Mouse (Mus musculus): ENCODE data around the gene Pnkp. TPM values are rescaled to one million over a fixed set of nuclear protein-coding genes. Genes with fewer than 3 reads are reported as not detected.

Pnkp gene
- total RNA-seq, 2 experiments from 2014 or later = 25.2 to 30.5 TPM

GRCm38 (mm10) chr7:44893197-44893596 lies 36.3 kb downstream of the Pnkp start:
- ATAC-seq (replicated peaks; ENCODE audit: low FRiP score, low TSS enrichment, poor library complexity, severe bottlenecking) = no peak

GRCm38 (mm10) chr7:44894175-44894574 lies 37.2 kb downstream of the Pnkp start:
- no peak for ATAC-seq (replicated peaks; ENCODE audit: low FRiP score, low TSS enrichment, poor library complexity, severe bottlenecking)

GRCm38 (mm10) chr7:44895206-44895592 lies 38.3 kb downstream of the Pnkp start:
- no peak for ATAC-seq (replicated peaks; ENCODE audit: low FRiP score, low TSS enrichment, poor library complexity, severe bottlenecking)

GRCm38 (mm10) chr7:44895593-44896434 lies 38.9 kb downstream of the Pnkp start, which contains the start of gene Fuz:
TSS of gene Fuz (plus strand) at chr7:44896079.
- peak; percentile 67 for ATAC-seq (replicated peaks; ENCODE audit: low FRiP score, low TSS enrichment, poor library complexity, severe bottlenecking)

- no peak for ATAC-seq (replicated peaks; ENCODE audit: low FRiP score, low TSS enrichment, poor library complexity, severe bottlenecking)
These were observed 39.6 kb downstream of the Pnkp start for GRCm38 (mm10) chr7:44896499-44896898.

- no peak for ATAC-seq (replicated peaks; ENCODE audit: low FRiP score, low TSS enrichment, poor library complexity, severe bottlenecking)
These were observed 41.7 kb downstream of the Pnkp start for GRCm38 (mm10) chr7:44898607-44899006.

GRCm38 (mm10) chr7:44900632-44901031 lies 43.7 kb downstream of the Pnkp start:
- no peak for ATAC-seq (replicated peaks; ENCODE audit: low FRiP score, low TSS enrichment, poor library complexity, severe bottlenecking)

GRCm38 (mm10) chr7:44901230-44901722 lies 44.3 kb downstream of the Pnkp start:
- ATAC-seq (replicated peaks; ENCODE audit: low FRiP score, low TSS enrichment, poor library complexity, severe bottlenecking) = peak; percentile 31

- ATAC-seq (replicated peaks; ENCODE audit: low FRiP score, low TSS enrichment, poor library complexity, severe bottlenecking) = no peak
These were observed 48.5 kb downstream of the Pnkp start for GRCm38 (mm10) chr7:44905430-44905829.

- no peak for ATAC-seq (replicated peaks; ENCODE audit: low FRiP score, low TSS enrichment, poor library complexity, severe bottlenecking)
These were observed 52.0 kb downstream of the Pnkp start for GRCm38 (mm10) chr7:44908706-44909476.

Other genes with a start within 250 kb of the Pnkp start
- gene Myh14, start 186.3 kb upstream of the Pnkp start, total RNA-seq (2014; fragmentation: Nextera tagmentation) = not detected in 2 replicates
- gene Myh14, start 186.3 kb upstream of the Pnkp start, total RNA-seq (2017) = not detected in 2 replicates
- not detected in 2 replicates for gene Izumo2, start 148.4 kb upstream of the Pnkp start, total RNA-seq (2014; fragmentation: Nextera tagmentation)
- gene Izumo2, start 148.4 kb upstream of the Pnkp start, total RNA-seq (2017) = not detected in 2 replicates
- 34.2 and 43.8 TPM in 2 replicates for gene Vrk3, start 108.7 kb upstream of the Pnkp start, total RNA-seq (2014; fragmentation: Nextera tagmentation)
- gene Vrk3, start 108.7 kb upstream of the Pnkp start, total RNA-seq (2017) = 51.5 and 81.2 TPM in 2 replicates
- gene Zfp473, start 106.1 kb upstream of the Pnkp start, total RNA-seq (2014; fragmentation: Nextera tagmentation) = 0.22 and 2.0 TPM in 2 replicates
- gene Zfp473, start 106.1 kb upstream of the Pnkp start, total RNA-seq (2017) = 6.5 TPM in 1 of 2 replicates, not detected in the other
- 103 and 109 TPM in 2 replicates for gene Nup62, start 41.1 kb upstream of the Pnkp start, total RNA-seq (2014; fragmentation: Nextera tagmentation)
- 167 and 183 TPM in 2 replicates for gene Nup62, start 41.1 kb upstream of the Pnkp start, total RNA-seq (2017)
- gene Il4i1, start 40.8 kb upstream of the Pnkp start, total RNA-seq (2014; fragmentation: Nextera tagmentation) = 2.5 and 6.5 TPM in 2 replicates
- gene Il4i1, start 40.8 kb upstream of the Pnkp start, total RNA-seq (2017) = 0.76 and 1.7 TPM in 2 replicates
- gene Atf5, start 40.5 kb upstream of the Pnkp start, total RNA-seq (2014; fragmentation: Nextera tagmentation) = 3.5 and 6.8 TPM in 2 replicates
- 1.3 and 2.8 TPM in 2 replicates for gene Atf5, start 40.5 kb upstream of the Pnkp start, total RNA-seq (2017)
- 21.1 and 23.7 TPM in 2 replicates for gene Akt1s1, start 8.1 kb upstream of the Pnkp start, total RNA-seq (2014; fragmentation: Nextera tagmentation)
- 19.2 and 24.5 TPM in 2 replicates for gene Akt1s1, start 8.1 kb upstream of the Pnkp start, total RNA-seq (2017)
- gene Tbc1d17, start 8.1 kb upstream of the Pnkp start, total RNA-seq (2014; fragmentation: Nextera tagmentation) = 26.7 and 61.9 TPM in 2 replicates
- 13.7 and 49.6 TPM in 2 replicates for gene Tbc1d17, start 8.1 kb upstream of the Pnkp start, total RNA-seq (2017)
- gene Ptov1, start 12.6 kb downstream of the Pnkp start, total RNA-seq (2014; fragmentation: Nextera tagmentation) = 79.6 and 88.8 TPM in 2 replicates
- 19.6 and 40.9 TPM in 2 replicates for gene Ptov1, start 12.6 kb downstream of the Pnkp start, total RNA-seq (2017)
- 42.0 and 71.7 TPM in 2 replicates for gene Med25, start 35.6 kb downstream of the Pnkp start, total RNA-seq (2014; fragmentation: Nextera tagmentation)
- gene Med25, start 35.6 kb downstream of the Pnkp start, total RNA-seq (2017) = 12.1 and 18.1 TPM in 2 replicates
- 12.0 and 19.8 TPM in 2 replicates for gene Fuz, start 38.9 kb downstream of the Pnkp start, total RNA-seq (2014; fragmentation: Nextera tagmentation)
- gene Fuz, start 38.9 kb downstream of the Pnkp start, total RNA-seq (2017) = 14.2 and 18.3 TPM in 2 replicates
- gene Ap2a1, start 72.4 kb downstream of the Pnkp start, total RNA-seq (2014; fragmentation: Nextera tagmentation) = 95.3 and 104 TPM in 2 replicates
- 23.8 and 37.1 TPM in 2 replicates for gene Ap2a1, start 72.4 kb downstream of the Pnkp start, total RNA-seq (2017)
- not detected in 2 replicates for gene Tsks, start 86.1 kb downstream of the Pnkp start, total RNA-seq (2014; fragmentation: Nextera tagmentation)
- gene Tsks, start 86.1 kb downstream of the Pnkp start, total RNA-seq (2017) = not detected in 2 replicates
- 4.1 and 11.5 TPM in 2 replicates for gene Cpt1c, start 117.7 kb downstream of the Pnkp start, total RNA-seq (2014; fragmentation: Nextera tagmentation)
- 0.91 and 1.3 TPM in 2 replicates for gene Cpt1c, start 117.7 kb downstream of the Pnkp start, total RNA-seq (2017)
- gene Prmt1, start 129.4 kb downstream of the Pnkp start, total RNA-seq (2014; fragmentation: Nextera tagmentation) = 160 and 230 TPM in 2 replicates
- gene Prmt1, start 129.4 kb downstream of the Pnkp start, total RNA-seq (2017) = 132 and 171 TPM in 2 replicates
- 80.4 and 150 TPM in 2 replicates for gene Irf3, start 140.5 kb downstream of the Pnkp start, total RNA-seq (2014; fragmentation: Nextera tagmentation)
- 84.3 and 104 TPM in 2 replicates for gene Irf3, start 140.5 kb downstream of the Pnkp start, total RNA-seq (2017)
- gene Bcl2l12, start 141.6 kb downstream of the Pnkp start, total RNA-seq (2014; fragmentation: Nextera tagmentation) = 37.2 and 42.7 TPM in 2 replicates
- 15.5 and 25.6 TPM in 2 replicates for gene Bcl2l12, start 141.6 kb downstream of the Pnkp start, total RNA-seq (2017)
- gene Scaf1, start 159.2 kb downstream of the Pnkp start, total RNA-seq (2014; fragmentation: Nextera tagmentation) = 33.0 and 46.3 TPM in 2 replicates
- 7.2 and 10.2 TPM in 2 replicates for gene Scaf1, start 159.2 kb downstream of the Pnkp start, total RNA-seq (2017)
- 1.4 and 1.7 TPM in 2 replicates for gene Rras, start 160.8 kb downstream of the Pnkp start, total RNA-seq (2014; fragmentation: Nextera tagmentation)
- 1.3 and 1.6 TPM in 2 replicates for gene Rras, start 160.8 kb downstream of the Pnkp start, total RNA-seq (2017)
- 26.6 and 28.7 TPM in 2 replicates for gene Prr12, start 195.7 kb downstream of the Pnkp start, total RNA-seq (2014; fragmentation: Nextera tagmentation)
- gene Prr12, start 195.7 kb downstream of the Pnkp start, total RNA-seq (2017) = 1.9 and 2.1 TPM in 2 replicates
- gene Nosip, start 205.3 kb downstream of the Pnkp start, total RNA-seq (2014; fragmentation: Nextera tagmentation) = 27.8 and 55.1 TPM in 2 replicates
- 40.9 and 48.3 TPM in 2 replicates for gene Nosip, start 205.3 kb downstream of the Pnkp start, total RNA-seq (2017)
- 4.3 and 4.7 TPM in 2 replicates for gene Prrg2, start 205.5 kb downstream of the Pnkp start, total RNA-seq (2014; fragmentation: Nextera tagmentation)
- 3.5 and 6.2 TPM in 2 replicates for gene Prrg2, start 205.5 kb downstream of the Pnkp start, total RNA-seq (2017)
- gene Rcn3, start 235.1 kb downstream of the Pnkp start, total RNA-seq (2014; fragmentation: Nextera tagmentation) = 7.6 and 15.6 TPM in 2 replicates
- gene Rcn3, start 235.1 kb downstream of the Pnkp start, total RNA-seq (2017) = 16.7 and 23.0 TPM in 2 replicates
- gene Fcgrt, start 246.7 kb downstream of the Pnkp start, total RNA-seq (2014; fragmentation: Nextera tagmentation) = 0.82 TPM in 1 of 2 replicates, not detected in the other
- 1.1 and 1.8 TPM in 2 replicates for gene Fcgrt, start 246.7 kb downstream of the Pnkp start, total RNA-seq (2017)